Mouse (Mus musculus): ENCODE results near the gene Lrrc4. TPM values are rescaled to one million over a fixed set of nuclear protein-coding genes. Genes with fewer than 3 reads are reported as not detected.

Lrrc4 gene
- total RNA-seq (2021): 10 to 100 TPM; 85.2 to 95.7 TPM
- long read RNA-seq, experiment 1, transcript Lrrc4-201 (1 exons, 3,615 nt): major isoform, 28 of 50 reads
- long read RNA-seq, experiment 1, partial matches to known transcripts: 0 of 50 reads
- long read RNA-seq, experiment 1, other reads (novel, unspliced or antisense): 22 of 50 reads
- long read RNA-seq, experiment 2, transcript Lrrc4-201 (1 exons, 3,615 nt): major isoform, 25 of 43 reads
- long read RNA-seq, experiment 2, partial matches to known transcripts: 12 of 43 reads
- long read RNA-seq, experiment 2, other reads (novel, unspliced or antisense): 6 of 43 reads

GRCm38 (mm10) chr6:28831011-28831853 is at the start of gene Lrrc4:
Lrrc4 (minus strand) TSS chr6:28831747.
- DNase-seq (ENCODE audit: low spot score in 2 of 2): no peak

GRCm38 (mm10) chr6:28880909-28881308 is 49.4 kb upstream of the Lrrc4 start:
- DNase-seq (ENCODE audit: low spot score in 2 of 2): no peak
- intact Hi-C loops (cut with DNase I): no loop called here

More at GRCm38 (mm10) chr6:28831011-28831853, at the start of gene Lrrc4:
- intact Hi-C loops (cut with DNase I): loop anchor here (10.0 kb wide), 1 partner anchor 314 kb away; no protein-coding TSS in a partner anchor

DNA sequence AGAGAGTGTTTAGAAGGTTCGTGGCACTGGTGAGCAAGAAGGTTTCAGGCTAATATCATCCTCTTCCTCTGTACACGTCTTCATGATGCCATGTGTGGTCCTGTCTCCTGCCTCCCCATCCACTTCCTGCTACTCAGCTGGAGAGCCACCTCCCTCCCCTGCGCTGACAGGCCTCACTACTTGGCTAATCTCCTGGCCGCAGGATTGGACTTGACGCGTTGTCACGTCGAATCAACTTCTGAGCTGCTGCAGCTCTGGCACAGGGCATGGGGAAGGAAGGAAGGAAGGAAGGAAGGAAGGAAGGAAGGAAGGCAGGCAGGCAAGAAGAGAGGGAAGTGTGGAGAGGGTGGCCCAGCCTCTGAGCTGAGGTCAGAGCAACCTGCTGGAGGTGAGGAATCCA is 47.8 kb upstream of the Lrrc4 start:
- intact Hi-C loops (cut with DNase I): no loop called here
- no peak for DNase-seq (ENCODE audit: low spot score in 2 of 2)

DNA sequence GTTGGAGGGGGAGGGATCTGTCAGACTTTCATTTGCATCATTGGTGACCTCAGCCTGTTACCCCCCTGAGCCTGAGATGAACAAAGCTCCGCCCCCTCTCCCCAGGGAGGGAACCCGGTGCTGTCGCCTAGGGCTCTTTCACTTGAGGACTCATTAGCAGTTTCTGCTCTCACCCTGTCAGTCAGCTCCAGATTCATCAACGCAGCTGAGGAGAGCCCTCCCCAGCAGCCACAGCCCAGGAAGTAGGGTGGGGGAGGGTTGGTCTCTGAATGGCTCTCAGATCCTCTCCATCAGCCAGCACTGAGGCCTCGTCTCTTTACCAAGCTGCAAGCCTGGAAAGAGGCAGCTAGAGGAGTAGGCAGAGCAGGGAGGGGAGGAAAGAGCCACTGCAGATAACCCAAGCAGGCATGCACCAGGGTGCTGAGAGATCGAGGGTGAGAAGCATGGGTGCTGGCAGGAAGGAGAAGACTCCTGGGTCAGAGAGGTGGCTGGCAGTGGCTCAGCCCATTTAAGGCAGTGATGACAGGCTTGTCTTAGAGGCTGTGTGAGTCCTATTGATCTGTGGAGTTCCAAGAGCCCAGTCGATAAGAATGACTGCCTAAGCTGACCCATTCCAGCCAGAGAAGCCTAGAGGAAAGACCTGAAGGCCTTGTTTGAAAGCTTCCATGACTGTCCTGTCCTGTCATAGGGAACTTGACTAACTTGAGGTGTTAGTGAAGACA is 46.6 kb upstream of the Lrrc4 start:
- DNase-seq (ENCODE audit: low spot score in 2 of 2): peak; percentile 39 to 59
- intact Hi-C loops (cut with DNase I): no loop called here

GRCm38 (mm10) chr6:28876492-28876891 is 44.9 kb upstream of the Lrrc4 start:
- no peak for DNase-seq (ENCODE audit: low spot score in 2 of 2)
- intact Hi-C loops (cut with DNase I): no loop called here

- intact Hi-C loops (cut with DNase I): no loop called here
- DNase-seq (ENCODE audit: low spot score in 2 of 2): no peak
Observed at GRCm38 (mm10) chr6:28875333-28875732, 43.8 kb upstream of the Lrrc4 start.

GRCm38 (mm10) chr6:28874759-28875158 is 43.2 kb upstream of the Lrrc4 start:
- intact Hi-C loops (cut with DNase I): no loop called here
- no peak for DNase-seq (ENCODE audit: low spot score in 2 of 2)

GRCm38 (mm10) chr6:28874053-28874452 is 42.5 kb upstream of the Lrrc4 start:
- intact Hi-C loops (cut with DNase I): no loop called here
- DNase-seq (ENCODE audit: low spot score in 2 of 2): no peak

DNA sequence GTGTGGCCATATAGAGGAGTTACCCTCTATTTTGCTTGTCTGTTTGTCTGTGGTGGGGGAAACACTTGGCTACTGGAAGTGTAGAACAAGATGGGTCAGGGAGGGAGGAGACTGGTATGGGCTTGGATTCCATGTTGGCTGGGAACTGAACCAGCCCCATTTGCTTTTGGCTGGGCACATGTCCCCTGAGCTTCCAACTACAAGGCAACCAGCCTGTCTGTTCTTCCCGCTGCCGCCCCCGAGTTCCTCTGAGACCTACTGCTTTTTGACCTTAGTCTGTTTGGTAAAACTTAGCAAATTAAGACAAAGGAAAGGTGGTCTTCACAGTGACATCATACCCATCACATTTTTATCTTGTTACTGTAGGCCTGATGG is 40.9 kb upstream of the Lrrc4 start:
- no peak for DNase-seq (ENCODE audit: low spot score in 2 of 2)
- intact Hi-C loops (cut with DNase I): no loop called here

- DNase-seq (ENCODE audit: low spot score in 2 of 2): peak in 1 of 2 experiments; percentile 68
- intact Hi-C loops (cut with DNase I): no loop called here
Observed at GRCm38 (mm10) chr6:28871725-28872420, 40.3 kb upstream of the Lrrc4 start.

DNA sequence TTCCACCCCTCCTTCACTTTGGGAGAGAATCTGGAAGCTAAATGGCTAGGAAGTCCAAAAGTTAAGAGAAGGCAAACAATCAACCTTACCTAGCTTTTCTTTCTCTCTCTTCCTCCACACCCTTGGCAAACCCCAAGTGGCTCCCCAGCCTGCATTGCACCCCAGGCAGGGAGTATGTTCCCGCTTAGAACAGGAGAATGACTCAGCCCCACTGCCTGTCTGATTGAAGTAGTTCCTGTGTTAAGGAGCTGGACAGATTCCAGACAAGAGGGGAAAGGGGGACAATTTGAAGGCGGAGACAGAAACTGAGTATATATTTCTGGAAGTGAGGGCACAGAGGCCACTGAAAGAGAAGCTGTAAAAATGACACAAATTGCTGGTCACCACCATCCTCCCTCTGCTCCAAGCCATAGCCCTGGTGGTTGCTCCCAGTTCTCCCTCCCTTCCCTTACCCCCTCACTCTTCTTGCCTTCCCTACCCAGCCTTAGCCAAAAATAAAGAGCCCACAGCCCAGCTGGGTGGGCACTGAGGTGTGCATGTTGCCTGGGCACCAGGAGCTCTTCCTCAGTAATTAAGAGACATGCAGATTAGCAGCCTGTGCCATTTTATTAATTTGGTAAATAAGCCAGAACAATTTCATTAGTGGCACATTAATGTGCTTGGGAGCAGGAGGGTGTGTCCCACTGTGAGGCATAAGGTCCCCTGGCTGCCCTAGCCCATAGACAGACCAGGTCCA is 36.1 kb upstream of the Lrrc4 start:
- no peak for DNase-seq (ENCODE audit: low spot score in 2 of 2)

GRCm38 (mm10) chr6:28866206-28866605 is 34.7 kb upstream of the Lrrc4 start:
- intact Hi-C loops (cut with DNase I): no loop called here

More for the DNA sequence above, 36.1 kb upstream of the Lrrc4 start:
- intact Hi-C loops (cut with DNase I): no loop called here

DNA sequence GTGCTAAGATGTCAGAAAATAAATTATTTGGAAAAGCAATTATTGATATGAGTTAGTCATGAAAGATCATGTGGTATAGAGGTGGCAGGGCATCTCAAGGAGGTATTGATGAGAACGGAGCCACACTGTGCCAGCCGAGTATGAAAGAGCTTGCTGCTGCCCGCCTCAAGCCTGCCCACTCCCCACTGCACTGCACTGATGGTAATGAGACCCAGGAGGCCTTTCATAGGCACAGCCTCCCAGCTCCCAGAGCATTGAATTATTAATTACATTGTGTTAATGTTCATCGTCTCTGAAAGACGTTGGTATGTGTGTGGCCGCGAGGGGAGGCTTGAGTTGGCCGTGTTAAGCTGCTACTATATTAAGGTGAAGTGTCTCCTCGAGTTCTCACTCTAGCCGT is 33.6 kb upstream of the Lrrc4 start:
- intact Hi-C loops (cut with DNase I): no loop called here
- no peak for DNase-seq (ENCODE audit: low spot score in 2 of 2)

More at GRCm38 (mm10) chr6:28866206-28866605, 34.7 kb upstream of the Lrrc4 start:
- DNase-seq (ENCODE audit: low spot score in 2 of 2): no peak

GRCm38 (mm10) chr6:28864684-28865083 is 33.1 kb upstream of the Lrrc4 start:
- intact Hi-C loops (cut with DNase I): no loop called here
- peak; percentile 45 to 51 for DNase-seq (ENCODE audit: low spot score in 2 of 2)

GRCm38 (mm10) chr6:28862304-28862703 is 30.8 kb upstream of the Lrrc4 start:
- no peak for DNase-seq (ENCODE audit: low spot score in 2 of 2)
- intact Hi-C loops (cut with DNase I): no loop called here

- DNase-seq (ENCODE audit: low spot score in 2 of 2): no peak
- intact Hi-C loops (cut with DNase I): no loop called here
Observed at GRCm38 (mm10) chr6:28860922-28861321, 29.4 kb upstream of the Lrrc4 start.

GRCm38 (mm10) chr6:28860450-28860849 is 28.9 kb upstream of the Lrrc4 start:
- no peak for DNase-seq (ENCODE audit: low spot score in 2 of 2)
- intact Hi-C loops (cut with DNase I): no loop called here

- intact Hi-C loops (cut with DNase I): no loop called here
- DNase-seq (ENCODE audit: low spot score in 2 of 2): no peak
Observed at GRCm38 (mm10) chr6:28859094-28859493, 27.5 kb upstream of the Lrrc4 start.

All from left cerebral cortex, postnatal 14 days (tissue).